Mouse (Mus musculus): Measurements from ENCODE around the gene Tomm6. TPM values are rescaled to one million over a fixed set of nuclear protein-coding genes. Genes with fewer than 3 reads are reported as not detected.
A peak's percentile ranks its signal among the peaks of the same experiment; 100 is the strongest.
"Not testable (repeated sequence)": the region's sequence is repeated elsewhere in the genome, so short reads cannot be mapped to it uniquely, and the experiment has no call there.

Gene Tomm6
- total RNA-seq, 2 experiments from 2014 or later: 204 to 205 TPM

DNA sequence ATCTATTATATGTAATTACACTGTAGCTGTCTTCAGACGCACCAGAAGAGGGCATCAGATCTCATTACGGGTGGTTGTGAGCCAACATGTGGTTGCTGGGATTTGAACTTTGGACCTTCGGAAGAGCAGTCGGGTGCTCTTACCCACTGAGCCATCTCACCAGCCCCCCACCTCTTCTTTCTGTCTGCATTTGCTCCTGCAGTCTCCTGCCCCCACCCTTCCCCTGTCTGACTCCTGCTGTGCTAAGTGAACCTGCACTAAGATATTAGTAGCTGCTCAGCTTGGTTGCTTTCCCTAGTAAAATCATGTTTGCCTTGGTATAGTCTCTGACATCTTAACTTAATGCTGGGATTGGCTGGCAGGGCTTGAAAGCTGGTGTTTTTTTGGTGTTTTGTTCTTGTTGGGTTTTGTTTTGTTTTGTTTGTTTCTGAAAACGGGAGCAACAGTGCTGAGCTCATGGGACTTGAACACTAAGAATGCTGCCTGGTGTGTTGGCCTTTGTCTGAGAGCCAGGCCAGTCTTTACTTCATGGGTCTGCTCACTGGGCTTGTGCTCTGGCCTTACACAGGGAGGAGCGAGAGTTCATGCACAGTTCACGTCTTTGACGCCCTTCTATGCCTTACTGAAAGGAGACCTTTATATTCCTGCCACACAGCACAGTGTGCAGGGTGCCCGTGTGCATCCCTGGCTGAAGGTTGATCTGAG lies 25.0 kb downstream of the Tomm6 start:
- DNase-seq (ENCODE audit: low spot score in 2 of 2): no peak
- H3K4me3 ChIP-seq: no peak overlapping the region
- TF ChIP-seq CTCF (conservative IDR thresholded peaks at IDR 0.05): peak; percentile 13; the same call in 1 of the 2 replicates
- H3K27ac ChIP-seq: no peak overlapping the region

DNA sequence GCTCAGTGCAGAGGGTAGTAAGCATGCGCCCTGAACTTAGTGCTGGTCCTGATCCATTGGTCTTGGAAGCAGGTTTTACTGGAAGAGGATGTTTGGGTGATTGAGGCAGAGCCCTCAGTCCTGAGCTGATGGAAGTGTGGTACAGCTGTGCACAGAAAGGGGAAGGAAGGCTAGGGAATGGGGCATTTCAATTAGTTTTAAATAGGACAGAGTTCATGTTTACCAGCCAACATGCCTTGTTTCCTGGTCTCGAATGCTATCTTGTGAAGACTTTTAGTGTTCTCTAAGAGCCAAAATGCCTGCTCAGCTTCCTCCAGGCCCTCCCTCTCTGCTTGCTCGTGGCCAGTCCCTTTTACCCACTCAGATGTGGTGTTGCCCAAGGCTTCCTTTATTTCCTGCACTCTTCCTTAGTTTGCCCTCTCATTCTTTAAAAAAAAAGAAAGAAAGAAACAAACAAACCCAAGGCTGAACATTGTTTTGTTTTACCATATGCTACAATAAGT lies 29.4 kb downstream of the Tomm6 start:
- no peak overlapping the region for H3K4me3 ChIP-seq
- H3K27ac ChIP-seq: no peak overlapping the region
- no peak for DNase-seq (ENCODE audit: low spot score in 2 of 2)
- TF ChIP-seq CTCF (conservative IDR thresholded peaks at IDR 0.05): no peak

DNA sequence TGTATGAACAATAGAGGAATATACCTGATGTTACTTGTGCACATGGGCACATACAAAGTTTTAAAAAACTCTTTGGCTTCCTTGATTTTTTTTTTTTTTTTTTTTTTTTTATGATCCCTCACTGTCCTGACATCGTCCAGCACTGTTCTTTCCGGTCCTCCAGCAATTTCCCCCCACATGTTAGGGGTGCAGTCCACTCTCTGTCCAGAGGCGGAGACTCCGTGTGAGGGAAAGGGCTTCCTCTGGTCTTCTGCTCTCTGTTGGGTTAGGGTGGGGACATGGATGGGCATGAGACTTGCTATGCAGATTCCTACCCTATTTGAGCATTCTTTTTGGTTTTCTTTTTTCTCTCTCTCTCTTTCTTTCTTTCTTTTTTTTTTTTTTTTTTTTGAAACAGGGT lies 30.3 kb downstream of the Tomm6 start:
- Histone ChIP-seq H3K27ac (no peak overlapping the region), H3K4me3 (no peak overlapping the region)
- no peak for DNase-seq (ENCODE audit: low spot score in 2 of 2)
- TF ChIP-seq CTCF (conservative IDR thresholded peaks at IDR 0.05): no peak

DNA sequence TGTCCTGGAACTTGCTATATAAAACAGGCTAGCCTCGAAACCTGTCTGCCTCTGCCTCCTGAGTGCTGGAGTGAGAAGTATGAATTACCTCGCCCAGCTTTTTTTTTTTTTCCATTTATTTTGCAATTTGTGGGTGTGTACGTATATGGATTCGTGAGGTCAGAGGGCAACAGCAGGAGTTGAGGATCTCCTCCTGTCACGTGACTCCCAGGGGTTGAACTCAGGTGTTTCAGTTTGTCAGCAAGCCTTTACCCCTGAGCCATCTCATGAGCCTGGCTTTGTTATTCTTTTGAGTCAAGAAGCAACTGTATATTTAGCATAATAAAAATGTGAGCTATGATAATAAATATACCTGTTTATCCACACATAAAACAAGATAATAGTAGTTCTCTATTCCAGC lies 32.5 kb downstream of the Tomm6 start:
- Histone ChIP-seq H3K4me3 (no peak overlapping the region), H3K27ac (no peak overlapping the region)
- no peak for DNase-seq (ENCODE audit: low spot score in 2 of 2)
- no peak for TF ChIP-seq CTCF (conservative IDR thresholded peaks at IDR 0.05)

DNA sequence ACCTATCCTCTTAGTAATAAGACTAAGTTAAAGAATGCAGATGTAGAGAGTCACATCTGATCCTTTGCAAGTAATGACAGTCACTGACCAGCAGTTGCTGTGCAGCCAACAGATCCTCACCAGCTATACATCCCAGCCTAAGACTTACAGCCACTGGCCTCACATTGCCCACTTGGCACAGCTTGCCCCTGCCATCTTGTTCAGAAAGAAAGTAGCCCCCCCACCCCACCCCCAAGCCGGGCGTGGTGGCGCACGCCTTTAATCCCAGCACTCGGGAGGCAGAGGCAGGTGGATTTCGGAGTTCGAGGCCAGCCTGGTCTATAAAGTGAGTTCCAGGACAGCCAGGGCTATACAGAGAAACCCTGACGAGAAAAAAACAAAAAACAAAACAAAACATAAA lies 33.8 kb downstream of the Tomm6 start:
- H3K27ac ChIP-seq; H3K4me3 ChIP-seq; DNase-seq (ENCODE audit: low spot score in 2 of 2): not testable (repeated sequence)

DNA sequence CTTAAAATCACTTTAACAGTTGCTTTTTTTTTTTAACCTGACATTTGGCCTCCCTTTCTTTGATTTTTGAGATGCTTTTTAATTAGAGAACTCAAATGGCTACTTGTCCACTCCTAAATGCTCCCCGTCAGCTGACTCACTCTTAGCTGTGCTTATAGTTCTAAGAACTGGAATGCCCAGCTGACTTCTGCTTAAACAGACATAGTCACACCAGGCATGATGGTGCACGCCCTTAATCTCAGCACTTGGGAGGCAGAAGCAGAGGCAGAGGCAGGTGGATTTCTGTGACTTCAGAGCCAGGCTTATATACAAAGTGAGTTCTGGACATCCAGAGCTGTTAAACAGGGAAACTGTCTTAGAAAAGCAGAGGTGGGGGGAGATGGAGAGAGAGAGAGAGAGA lies 36.2 kb downstream of the Tomm6 start:
- TF ChIP-seq CTCF (conservative IDR thresholded peaks at IDR 0.05): no peak
- DNase-seq (ENCODE audit: low spot score in 2 of 2): no peak
- no peak overlapping the region for H3K27ac ChIP-seq
- H3K4me3 ChIP-seq: no peak overlapping the region

DNA sequence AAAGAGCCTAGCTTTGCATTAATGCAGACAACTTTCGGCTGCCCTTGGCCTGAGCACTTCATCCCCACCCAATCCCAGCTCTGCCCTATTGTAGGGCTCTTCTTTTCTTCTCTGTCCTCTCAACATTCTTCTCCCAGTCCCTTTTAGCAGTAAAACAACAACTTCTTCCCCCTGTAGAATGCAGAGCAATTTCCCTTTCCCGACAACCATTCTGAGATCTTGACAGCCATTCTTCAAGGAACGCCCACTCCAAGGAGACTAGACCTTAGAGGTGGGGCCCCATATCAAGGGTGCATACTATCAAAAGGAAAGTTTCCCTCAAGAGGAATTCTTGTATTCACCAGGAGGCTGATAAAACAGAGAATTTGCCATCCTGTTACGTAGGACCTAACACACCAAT lies 39.2 kb downstream of the Tomm6 start:
- no peak for TF ChIP-seq CTCF (conservative IDR thresholded peaks at IDR 0.05)
- H3K27ac ChIP-seq: no peak overlapping the region
- H3K4me3 ChIP-seq: no peak overlapping the region
- no peak for DNase-seq (ENCODE audit: low spot score in 2 of 2)

DNA sequence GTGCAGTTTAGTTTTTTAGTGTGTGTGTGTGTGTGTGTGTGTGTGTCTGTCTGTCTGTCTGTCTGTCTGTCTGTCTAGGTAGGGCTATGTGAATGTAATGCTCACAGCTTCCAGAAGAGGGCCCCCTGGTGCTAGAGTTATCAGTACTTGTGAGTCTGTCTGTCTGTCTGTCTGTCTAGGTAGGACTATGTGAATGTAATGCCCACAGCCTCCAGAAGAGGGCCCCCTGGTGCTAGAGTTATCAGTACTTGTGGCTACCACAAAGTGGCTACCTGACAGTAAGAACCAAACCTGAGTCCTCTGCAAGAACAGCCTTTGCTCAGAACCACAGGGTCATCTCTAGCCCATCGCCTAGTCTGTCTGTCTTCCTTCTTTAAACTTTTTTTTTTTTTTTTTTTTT lies 41.5 kb downstream of the Tomm6 start:
- Histone ChIP-seq H3K4me3 (no peak overlapping the region), H3K27ac (no peak overlapping the region)
- peak; percentile 74 for TF ChIP-seq CTCF (conservative IDR thresholded peaks at IDR 0.05)
- DNase-seq (ENCODE audit: low spot score in 2 of 2): peak; percentile 9 to 53

DNA sequence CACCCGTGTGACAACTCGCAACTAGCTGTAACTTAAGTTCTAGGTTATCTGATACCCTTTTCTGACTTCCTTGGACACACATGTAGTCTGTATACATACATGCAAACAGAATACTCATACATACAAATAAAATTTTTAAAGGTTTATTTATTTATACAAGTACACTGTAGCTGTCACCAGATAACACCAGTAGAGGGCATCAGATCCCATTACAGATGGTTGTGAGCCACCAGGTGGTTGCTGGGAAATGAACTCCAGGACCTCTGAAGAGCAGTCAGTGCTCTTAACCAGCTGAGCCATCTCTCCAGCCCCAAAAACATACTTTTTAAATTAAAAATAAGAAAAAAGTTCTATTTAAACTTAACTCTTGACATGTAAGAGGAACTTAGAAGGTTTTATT lies 45.2 kb downstream of the Tomm6 start:
- Histone ChIP-seq H3K4me3 (no peak overlapping the region), H3K27ac (no peak overlapping the region)
- peak; percentile 64 for TF ChIP-seq CTCF (conservative IDR thresholded peaks at IDR 0.05)
- no peak for DNase-seq (ENCODE audit: low spot score in 2 of 2)

Other genes starting within 250 kb of the Tomm6 start
- 10 to 100 TPM; 20.5 to 26.2 TPM for gene Taf8, start 186.1 kb downstream of the Tomm6 start, total RNA-seq (2021)
- 10 to 100 TPM; 33.9 to 41.8 TPM for gene Ccnd3, start 183.3 kb downstream of the Tomm6 start, total RNA-seq (2021)
- 10 to 100 TPM; 18.1 to 18.2 TPM for gene Bysl, start 76.9 kb downstream of the Tomm6 start, total RNA-seq (2021)
- 10 to 100 TPM; 31.6 to 36.0 TPM for gene Med20, start 76.8 kb downstream of the Tomm6 start, total RNA-seq (2021)
- 1 to 10 TPM; 4.4 to 5.5 TPM for gene Gm20517, start 76.8 kb downstream of the Tomm6 start, total RNA-seq (2021)
- gene Usp49, start 57.7 kb downstream of the Tomm6 start, total RNA-seq (2021): 10 to 100 TPM; 11.5 to 12.3 TPM
- 10 to 100 TPM; 23.8 to 29.0 TPM for gene Frs3, start 644 bp upstream of the Tomm6 start, total RNA-seq (2021)
- 1 to 10 TPM; 4.1 to 4.4 TPM for gene Gm21981, start 6.1 kb upstream of the Tomm6 start, total RNA-seq (2021)
- 1 to 10 TPM; 2.5 to 2.8 TPM for gene Prickle4, start 6.3 kb upstream of the Tomm6 start, total RNA-seq (2021)
- not detected for gene Pgc, start 38.5 kb upstream of the Tomm6 start, total RNA-seq (2021)
- 10 to 100 TPM; 12.0 to 13.1 TPM for gene Tfeb, start 48.6 kb upstream of the Tomm6 start, total RNA-seq (2021)
- under 1 TPM; 0.49 to 0.83 TPM for gene Mdfi, start 146.3 kb upstream of the Tomm6 start, total RNA-seq (2021)
- 10 to 100 TPM; 52.1 to 53.3 TPM for gene Foxp4, start 236.3 kb upstream of the Tomm6 start, total RNA-seq (2021)